Mouse (Mus musculus) layer of hippocampus, adult 2 months (tissue): ENCODE measurements around the gene Galk2. TPM values are rescaled to one million over a fixed set of nuclear protein-coding genes. Genes with fewer than 3 reads are reported as not detected.

Source experiments
- DNase-seq, 2 experiments: peaks; one replicate each; pipeline ENCODE4 v3.0.0; 2022; ENCODE audit warnings: low spot score in 2 of 2
- H3K27ac ChIP-seq: fragments of 200-600 bp; 2 replicates; pipeline ENCODE4 v1.8.1; 2022
- H3K4me3 ChIP-seq: fragments of 200-600 bp; 2 replicates; pipeline ENCODE4 v1.8.1; 2022; ENCODE audit warnings: mild to moderate bottlenecking
- CTCF ChIP-seq: fragments of 200-600 bp; conservative IDR thresholded peaks from 2 replicates; pipeline ENCODE4 v1.8.1; 2022; ENCODE audit warnings: antibody characterized with exemption, mild to moderate bottlenecking, moderate library complexity
- total RNA-seq, 2 experiments: library from RNA; stranded (reverse); gene quantifications; 2 replicates each; pipeline ENCODE4 v1.2.3; 2021

Galk2 gene
- total RNA-seq, 2 experiments from 2014 or later = 25.8 to 26.0 TPM

DNA sequence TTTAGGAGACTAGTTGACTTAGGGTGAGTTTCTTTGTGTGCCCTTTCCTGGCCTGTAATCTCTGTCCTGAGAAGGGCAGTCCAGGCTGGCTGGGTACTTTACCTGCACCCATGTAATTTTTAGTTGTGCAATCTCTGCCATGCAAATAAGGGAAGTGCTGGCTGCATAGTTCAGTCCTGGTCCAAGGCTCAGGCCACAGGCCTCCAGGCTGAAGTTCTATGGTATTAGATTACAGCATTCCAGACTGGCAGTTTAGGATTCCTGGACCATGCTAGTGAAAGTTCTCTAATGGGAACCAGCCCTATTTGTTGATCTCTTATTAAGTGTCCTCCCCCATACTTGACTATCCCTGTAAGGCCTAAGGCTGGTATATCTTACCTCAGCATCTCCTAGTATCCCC is 73.8 kb downstream of the Galk2 start:
- H3K27ac ChIP-seq = no peak overlapping the region
- DNase-seq = no peak
- H3K4me3 ChIP-seq = no peak overlapping the region
- no peak for TF ChIP-seq CTCF

DNA sequence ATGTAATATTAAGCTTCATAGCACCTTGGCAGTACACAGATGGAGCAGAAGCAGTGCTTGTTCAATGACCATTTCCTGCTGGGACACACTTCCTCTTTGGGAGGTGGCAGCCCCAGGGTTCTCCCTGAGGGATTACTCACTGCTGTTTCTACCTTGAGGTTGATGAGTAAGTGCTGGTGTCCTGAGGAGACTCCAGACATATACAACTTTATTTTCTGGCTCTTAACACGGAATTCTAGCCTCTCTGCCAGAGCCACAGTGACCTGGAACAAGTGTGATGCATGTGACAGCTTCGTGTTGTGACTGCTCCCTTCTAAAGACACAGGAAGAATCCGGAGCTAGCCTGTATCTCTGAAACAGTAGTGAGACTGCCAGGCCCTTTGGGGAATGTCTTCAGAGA is 75.1 kb downstream of the Galk2 start:
- no peak for DNase-seq
- no peak overlapping the region for H3K4me3 ChIP-seq
- no peak for TF ChIP-seq CTCF
- H3K27ac ChIP-seq = no peak overlapping the region

DNA sequence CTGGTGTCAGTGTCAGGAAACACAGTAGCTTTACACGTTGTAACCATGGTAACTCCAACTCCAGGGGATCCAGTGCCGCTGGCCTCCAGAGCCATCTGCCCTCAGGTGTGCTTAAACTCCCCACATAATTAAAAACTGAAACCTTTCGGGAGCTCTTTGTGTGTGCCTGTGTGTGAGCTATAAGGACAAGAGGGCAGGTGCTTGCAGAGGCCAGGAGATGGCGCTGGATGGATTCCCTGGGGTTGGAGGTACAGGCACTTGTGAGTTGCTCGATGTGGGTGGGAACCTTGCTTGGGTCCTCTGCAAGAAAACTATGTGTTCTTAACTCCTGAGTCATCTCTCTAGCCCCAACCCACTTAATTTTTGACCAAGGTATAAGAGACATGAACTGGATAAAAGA is 77.5 kb downstream of the Galk2 start:
- DNase-seq = no peak
- no peak overlapping the region for H3K4me3 ChIP-seq
- peak; percentile 31 for TF ChIP-seq CTCF
- no peak overlapping the region for H3K27ac ChIP-seq

DNA sequence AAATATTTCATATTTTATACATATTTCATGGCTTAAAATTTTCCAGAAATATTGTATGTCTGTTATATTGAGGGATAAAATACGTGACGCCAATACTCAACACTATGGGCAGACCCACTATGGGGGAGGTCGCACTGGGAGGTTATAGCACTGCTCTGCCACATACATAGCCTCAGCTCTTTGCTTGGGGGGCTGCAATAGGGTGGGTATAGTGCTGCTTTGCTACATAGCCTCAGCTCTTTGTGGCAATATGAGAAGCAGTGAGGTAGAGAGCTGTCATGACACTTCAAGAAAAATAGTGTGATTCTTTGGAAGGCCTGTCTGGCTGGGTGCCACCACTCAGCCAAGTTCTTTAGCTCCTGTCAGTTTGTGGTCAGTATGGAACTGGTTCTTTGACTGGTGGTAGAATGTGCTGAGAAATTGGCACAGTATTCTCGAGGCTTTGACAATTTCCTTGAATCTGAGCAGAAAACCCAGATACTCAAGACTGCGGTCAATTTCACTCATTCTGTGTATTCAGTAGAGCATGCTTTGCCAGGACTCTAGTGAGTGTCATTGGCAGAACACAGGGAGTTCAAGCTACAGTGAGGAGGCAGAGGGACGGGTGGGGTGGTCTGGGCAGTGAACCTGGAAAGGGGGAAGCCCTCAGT is 80.2 kb downstream of the Galk2 start:
- TF ChIP-seq CTCF = no peak
- no peak for DNase-seq
- no peak overlapping the region for H3K27ac ChIP-seq
- H3K4me3 ChIP-seq = no peak overlapping the region

DNA sequence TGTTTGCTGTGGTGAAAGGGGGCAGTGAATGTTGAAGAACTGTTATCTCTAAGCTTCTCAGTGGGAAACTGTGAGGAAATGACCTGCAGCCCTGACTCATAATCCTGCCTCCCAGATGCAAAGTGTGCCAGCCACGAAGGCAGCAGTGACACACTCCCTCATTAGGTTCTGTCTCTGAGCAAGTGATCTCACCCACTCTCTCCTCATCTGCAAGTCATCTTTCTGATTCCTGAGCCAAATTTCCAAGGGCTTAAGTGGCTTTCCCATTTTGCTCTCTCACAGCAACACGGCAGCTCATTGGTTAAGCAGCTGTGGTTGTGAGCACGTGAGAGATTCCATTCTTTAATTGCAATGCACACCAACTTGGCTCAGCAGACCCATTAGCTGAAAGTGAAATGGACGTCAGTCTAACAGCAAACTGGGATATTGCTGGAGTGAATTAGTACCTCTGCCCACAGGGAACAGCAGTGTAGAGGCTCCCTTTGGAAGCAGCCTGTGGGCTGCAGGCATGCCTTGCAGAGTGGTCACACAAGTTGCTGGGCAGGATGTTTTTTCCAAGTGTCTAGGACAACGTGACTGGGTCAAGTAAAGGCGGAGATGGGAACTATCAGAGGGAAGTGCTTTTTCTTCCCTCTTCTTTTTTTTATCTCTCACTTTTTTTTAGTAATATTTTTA is 82.3 kb downstream of the Galk2 start:
- Histone ChIP-seq H3K4me3 (no peak overlapping the region), H3K27ac (no peak overlapping the region)
- no peak for DNase-seq
- TF ChIP-seq CTCF = no peak

DNA sequence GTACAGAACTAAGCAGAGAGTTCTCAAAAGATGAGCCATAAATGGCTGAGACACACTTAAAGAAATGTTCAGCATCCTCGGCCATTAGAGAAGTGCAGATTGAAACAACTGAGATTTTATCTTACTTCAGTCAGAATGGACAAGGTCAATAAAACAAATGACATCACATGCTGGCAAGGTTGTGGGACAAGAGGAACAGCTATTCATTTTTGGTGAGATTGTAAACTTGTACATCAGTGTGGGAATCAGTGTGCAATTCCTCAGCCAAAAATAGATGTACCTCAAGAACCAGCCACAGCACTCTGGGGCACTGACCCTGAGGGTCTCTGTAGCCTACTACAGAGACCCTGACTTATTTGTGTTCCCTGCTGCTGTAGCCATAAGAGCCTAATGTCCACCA is 84.4 kb downstream of the Galk2 start:
- H3K4me3 ChIP-seq = no peak overlapping the region
- TF ChIP-seq CTCF = no peak
- H3K27ac ChIP-seq = no peak overlapping the region
- no peak for DNase-seq

DNA sequence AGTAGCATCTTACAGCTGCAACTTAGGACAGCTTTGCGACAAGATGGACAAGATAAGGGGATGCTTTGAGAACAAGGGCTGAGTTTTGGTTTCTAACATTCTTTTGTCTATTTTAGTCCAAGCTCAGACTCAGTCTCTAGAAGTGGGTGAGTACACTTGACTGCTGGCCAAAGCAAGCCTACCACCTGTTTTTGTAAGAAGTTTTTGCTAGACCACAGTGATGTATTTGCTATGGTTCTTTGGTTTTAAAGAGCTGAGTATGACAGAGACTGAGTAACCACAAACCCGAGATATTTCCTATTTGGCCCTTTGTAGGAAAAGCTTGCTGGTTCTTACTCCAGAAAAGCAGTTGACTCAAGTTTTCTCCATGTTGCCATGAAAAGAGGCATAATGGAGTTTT is 89.3 kb downstream of the Galk2 start:
- TF ChIP-seq CTCF = no peak
- no peak for DNase-seq
- Histone ChIP-seq H3K4me3 (no peak overlapping the region), H3K27ac (no peak overlapping the region)

DNA sequence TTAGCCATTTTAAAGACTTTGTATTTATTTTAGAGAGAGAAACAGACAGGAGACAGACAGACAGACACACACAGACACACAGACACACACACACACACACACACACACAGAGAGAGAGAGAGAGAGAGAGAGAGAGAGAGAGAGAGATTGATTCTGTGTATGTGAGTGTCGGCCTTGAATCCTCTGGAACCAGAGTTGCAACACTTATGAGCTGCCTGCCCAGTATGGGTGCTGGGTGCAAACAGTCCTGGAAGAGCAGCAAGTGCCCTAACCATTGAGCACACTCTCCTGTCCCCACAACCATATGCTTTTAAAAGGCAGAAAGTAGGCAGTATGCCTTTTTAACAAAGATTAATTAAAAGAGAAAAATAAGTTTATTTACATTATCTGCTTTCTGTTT is 109.9 kb downstream of the Galk2 start:
- no peak for DNase-seq
- TF ChIP-seq CTCF = no peak
- H3K27ac ChIP-seq = no peak overlapping the region
- H3K4me3 ChIP-seq = no peak overlapping the region

DNA sequence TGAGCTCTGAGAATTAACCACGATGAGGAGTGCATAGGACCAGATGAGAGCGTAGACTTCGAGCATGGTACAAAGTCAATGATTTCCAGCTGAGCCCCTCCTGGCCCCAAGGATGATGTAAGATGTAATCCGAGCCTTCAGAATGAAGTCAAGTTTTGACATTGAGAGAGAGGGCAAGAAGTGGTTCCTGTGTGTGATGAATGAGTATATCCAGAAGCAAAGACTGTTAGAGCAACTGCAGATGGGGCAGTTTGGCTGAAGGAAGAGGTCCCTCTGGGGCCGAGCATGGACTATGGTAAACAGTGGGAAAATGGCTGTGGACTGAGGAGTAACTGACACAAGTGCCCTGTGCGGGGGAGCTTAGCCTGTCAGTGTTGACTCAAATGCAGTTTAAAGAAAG is 114.3 kb downstream of the Galk2 start:
- DNase-seq = no peak
- Histone ChIP-seq H3K4me3 (no peak overlapping the region), H3K27ac (no peak overlapping the region)
- no peak for TF ChIP-seq CTCF

DNA sequence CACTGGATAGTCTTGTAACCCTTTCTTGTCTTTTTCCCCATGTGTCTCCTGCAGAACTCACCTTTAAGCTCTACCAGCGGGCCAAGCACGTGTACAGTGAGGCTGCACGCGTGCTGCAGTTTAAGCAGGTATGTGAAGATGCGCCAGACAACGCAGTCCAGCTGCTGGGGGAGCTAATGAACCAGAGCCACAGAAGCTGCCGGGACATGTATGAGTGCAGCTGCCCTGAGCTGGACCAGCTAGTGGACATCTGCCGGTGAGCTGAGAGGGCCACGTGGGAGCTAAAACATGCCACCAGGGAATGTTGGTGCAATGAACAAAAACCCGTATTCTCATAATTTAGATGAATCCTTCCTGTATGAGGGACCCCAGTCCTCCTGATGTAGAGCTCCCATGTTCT is 116.3 kb downstream of the Galk2 start:
- H3K27ac ChIP-seq = no peak overlapping the region
- DNase-seq = no peak
- TF ChIP-seq CTCF = no peak
- H3K4me3 ChIP-seq = no peak overlapping the region

DNA sequence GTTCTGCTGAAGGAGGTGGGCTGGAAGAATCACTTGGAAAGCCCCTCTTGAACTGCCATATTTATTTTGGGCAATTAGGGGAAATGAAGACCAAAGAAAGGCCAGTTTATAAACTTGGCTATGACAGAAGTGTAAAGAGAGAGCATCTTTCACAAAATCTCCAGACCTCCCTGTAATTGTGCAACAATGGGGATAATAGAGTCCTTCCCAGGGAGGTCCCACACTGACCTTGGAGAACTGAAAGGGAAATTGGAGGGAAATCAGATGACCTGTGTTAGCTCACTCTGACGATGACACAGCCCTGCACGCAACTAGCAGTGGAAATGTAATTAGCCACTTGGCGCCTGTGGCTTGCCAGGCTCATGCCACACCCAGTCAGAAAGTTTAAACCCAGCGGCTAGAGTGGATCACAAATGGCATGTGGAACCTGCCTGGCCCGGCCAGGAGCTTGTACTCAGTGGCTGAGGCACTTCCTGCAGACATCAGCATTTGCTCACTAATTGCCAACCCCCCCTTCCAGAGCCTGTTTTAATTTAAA is 117.0 kb downstream of the Galk2 start:
- DNase-seq = no peak
- no peak for TF ChIP-seq CTCF
- Histone ChIP-seq H3K4me3 (no peak overlapping the region), H3K27ac (no peak overlapping the region)

DNA sequence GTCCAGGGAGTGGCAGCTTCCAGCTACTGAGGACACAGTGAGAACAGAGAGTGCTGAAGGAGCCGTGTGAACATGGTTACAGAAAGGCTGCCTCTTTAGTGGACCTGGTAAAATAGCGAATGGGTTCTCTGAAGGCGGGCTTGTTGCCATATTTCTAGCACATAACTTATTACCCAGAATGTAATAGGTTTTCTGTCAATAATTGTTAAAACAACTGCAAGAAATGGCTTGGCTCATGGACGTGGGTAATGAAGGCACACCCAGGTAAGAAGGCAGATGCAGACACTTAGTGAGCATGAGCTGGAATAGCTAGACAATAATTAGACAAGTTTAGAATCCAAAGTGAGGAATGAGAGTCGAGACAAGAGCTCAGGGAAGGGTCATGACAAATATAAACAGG is 143.4 kb downstream of the Galk2 start:
- TF ChIP-seq CTCF = no peak
- DNase-seq = no peak
- Histone ChIP-seq H3K4me3 (no peak overlapping the region), H3K27ac (no peak overlapping the region)

DNA sequence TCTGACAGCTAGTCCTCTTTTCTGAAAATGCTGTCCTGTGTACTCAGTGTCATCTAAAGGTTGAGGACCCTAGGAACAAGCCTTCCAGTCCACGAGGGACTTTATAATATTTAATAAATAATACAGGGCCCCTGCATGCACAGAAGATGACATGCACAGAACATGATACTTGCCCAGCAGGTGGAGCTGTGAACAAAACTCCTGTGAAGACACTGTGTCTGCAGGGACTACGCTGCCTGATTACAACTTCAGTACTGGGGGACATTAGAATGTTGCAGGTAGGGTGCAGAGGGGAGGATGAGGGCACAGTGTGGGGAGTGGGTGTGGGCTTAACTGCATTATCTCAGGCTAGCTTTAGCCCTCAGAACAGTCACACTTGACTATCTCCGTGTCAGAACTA is 147.2 kb downstream of the Galk2 start:
- peak; percentile 49 to 65 for DNase-seq
- no peak overlapping the region for H3K4me3 ChIP-seq
- TF ChIP-seq CTCF = peak; percentile 85
- no peak overlapping the region for H3K27ac ChIP-seq

DNA sequence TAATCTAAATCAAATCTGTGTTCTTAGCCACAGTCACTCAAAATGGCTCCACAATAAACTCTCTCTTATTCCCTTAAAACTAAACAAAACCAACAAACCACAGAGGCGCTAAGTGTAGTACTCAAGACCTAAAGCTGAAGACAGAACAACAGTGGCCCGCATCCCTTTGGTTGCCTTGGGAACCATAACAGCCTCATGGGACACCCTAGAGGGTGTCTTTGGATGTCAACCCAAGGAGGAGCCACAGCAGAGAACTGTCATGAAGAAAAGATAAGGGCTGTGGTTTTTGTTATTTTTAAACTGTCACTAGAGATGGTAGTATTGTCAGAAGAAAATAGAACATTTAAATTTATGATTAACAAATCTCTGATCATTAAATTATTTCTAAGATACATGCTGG is 147.8 kb downstream of the Galk2 start:
- TF ChIP-seq CTCF = no peak
- no peak for DNase-seq
- H3K4me3 ChIP-seq = no peak overlapping the region
- no peak overlapping the region for H3K27ac ChIP-seq
